Mouse (Mus musculus) heart, embryonic 11.5 days (tissue): Measurements from ENCODE around the gene Muc1. TPM values are rescaled to one million over a fixed set of nuclear protein-coding genes. Genes with fewer than 3 reads are reported as not detected.
A peak's percentile ranks its signal among the peaks of the same experiment; 100 is the strongest.

Source experiments
- ATAC-seq: fragments of 200-750 bp; cut with Nextera tagmentation; replicated peaks from 2 replicates; pipeline ENCODE4 v1.8.0; 2017; ENCODE audit warnings: moderate library complexity; ENCODE audit not compliant: insufficient number of reproducible peaks, low FRiP score, low TSS enrichment
- H3K27ac ChIP-seq: fragments of 300-500 bp; sonication (generic); 2 replicates; pipeline ENCODE4 v1.5.1; 2014; ENCODE audit warnings: mild to moderate bottlenecking, low read depth, low read length
- H3K27me3 ChIP-seq: fragments of 300-500 bp; sonication (generic); 2 replicates; pipeline ENCODE4 v1.6.1; 2014; ENCODE audit warnings: mild to moderate bottlenecking, low read length, mixed read lengths; ENCODE audit not compliant: control insufficient read depth, insufficient read depth
- H3K36me3 ChIP-seq: fragments of 300-500 bp; sonication (generic); 2 replicates; pipeline ENCODE4 v1.6.1; 2014; ENCODE audit warnings: mild to moderate bottlenecking, low read length, moderate library complexity, mixed read lengths; ENCODE audit not compliant: control insufficient read depth, insufficient read depth
- H3K4me1 ChIP-seq: fragments of 300-500 bp; sonication (generic); 2 replicates; pipeline ENCODE4 v1.6.1; 2014; ENCODE audit warnings: low read length; ENCODE audit not compliant: control insufficient read depth, insufficient read depth
- H3K4me2 ChIP-seq: fragments of 300-500 bp; sonication (generic); 2 replicates; pipeline ENCODE4 v1.6.1; 2014; ENCODE audit warnings: mild to moderate bottlenecking, moderate library complexity
- H3K4me3 ChIP-seq: fragments of 300-500 bp; sonication (generic); 2 replicates; pipeline ENCODE4 v1.5.1; 2014; ENCODE audit warnings: low read depth, low read length
- H3K9ac ChIP-seq: fragments of 300-500 bp; sonication (generic); 2 replicates; pipeline ENCODE4 v1.6.1; 2014; ENCODE audit warnings: mild to moderate bottlenecking, low read depth, low read length, moderate library complexity
- H3K9me3 ChIP-seq: fragments of 300-500 bp; sonication (generic); replicated peaks from 2 replicates; pipeline ENCODE4 v1.6.1; 2016; ENCODE audit warnings: low read length; ENCODE audit not compliant: control insufficient read depth
- WGBS: fragments of 180-500 bp; shearing (Covaris S2); extraction: QIAGEN DNeasy Blood & Tissue Kit; methylation state at CpG from one replicate; pipeline ENCODE4 v1.1.7; 2014; ENCODE audit not compliant: insufficient replicate concordance; 5-methylcytosine and 5-hydroxymethylcytosine counted together
- microRNA counts: library from miRNA; unstranded; fragments of <30 nt; microRNA quantifications from one replicate; lab custom pipeline; 2015
- microRNA-seq: library from miRNA; unstranded; fragments of <30 nt; microRNA quantifications from one replicate; pipeline ENCODE4, GENCODE M21; 2016; ENCODE audit warnings: borderline number of aligned reads
- polyA plus RNA-seq: library from polyadenylated mRNA; unstranded; fragments of >200 nt; fragmentation: Nextera tagmentation; extraction: Ambion mirVana; gene quantifications from 2 replicates; pipeline ENCODE4 v1.2.1, GENCODE M21; 2014

The Muc1 gene
- polyA plus RNA-seq, 1 experiment from 2014 or later = 0.53 TPM

DNA sequence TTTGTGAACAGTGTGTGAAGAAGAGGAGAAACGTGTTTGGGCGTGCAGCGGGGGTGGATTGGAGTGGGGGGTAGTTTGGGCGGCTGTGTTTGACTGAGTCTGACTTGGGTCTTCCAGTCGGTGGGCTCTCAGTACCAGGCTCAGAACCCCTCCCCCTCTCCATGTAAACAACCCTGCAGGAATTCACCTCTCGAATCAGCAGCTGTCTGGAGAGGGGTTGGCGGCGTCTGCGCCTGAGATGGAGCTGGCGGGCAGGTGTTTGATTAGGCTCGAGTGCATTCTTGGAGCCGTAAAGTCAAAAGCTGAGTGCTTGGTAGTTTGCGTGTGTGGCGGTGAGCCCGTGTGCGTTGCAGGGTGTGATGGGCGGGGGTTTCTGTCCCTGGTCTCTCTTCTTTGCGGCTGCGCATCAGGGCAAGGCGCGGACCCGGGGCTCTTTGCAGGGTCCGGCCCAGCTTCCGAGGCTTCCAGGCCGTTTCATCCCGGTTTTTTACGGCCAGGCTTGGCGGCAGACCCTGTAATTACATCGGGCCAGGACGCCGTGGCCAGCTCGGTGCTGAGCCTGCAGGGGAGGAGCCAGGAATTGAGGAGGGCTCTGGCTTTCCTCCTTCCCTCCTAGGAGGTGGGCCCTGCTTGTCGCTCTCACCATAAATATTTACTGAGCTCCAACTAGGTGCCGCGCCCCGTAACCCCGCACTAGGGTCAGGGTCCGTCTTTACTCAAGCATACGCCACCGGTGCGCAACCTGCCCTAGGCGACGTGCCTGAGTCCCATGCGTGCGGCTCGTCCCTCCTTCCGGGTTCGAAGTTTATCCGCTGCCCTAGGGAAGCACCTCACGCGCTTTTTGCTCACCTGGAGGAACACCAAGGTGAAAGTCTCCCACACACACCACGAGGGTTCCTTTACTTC lies 52.0 kb downstream of the Muc1 start, which contains the start of gene Efna1:
Gene Efna1, minus strand, starts transcription at position 537 of the 906 bp plus-strand sequence.
- Histone ChIP-seq H3K4me2 (peak within 1 kb of the TSS; percentile 91), H3K4me1 (peaks cover 26% of the 10 kb centered on the region), H3K9me3 (no peaks in the 10 kb centered on the region), H3K4me3 (peak within 1 kb of the TSS; percentile 67), H3K27me3 (peaks cover 3% of the 10 kb centered on the region), H3K36me3 (peaks cover 2% of the 10 kb centered on the region; the same call in 1 of the 2 replicates), H3K9ac (peak within 1 kb of the TSS; percentile 77), H3K27ac (peak within 1 kb of the TSS; percentile 78; the same call in 1 of the 2 replicates)
- under 1% methylated on average over 52 of the region's 52 CpGs for WGBS
- no peak for ATAC-seq

- Histone ChIP-seq H3K9me3 (no peaks in the 10 kb centered on the region), H3K27ac (no peak overlapping the region), H3K27me3 (peaks cover 3% of the 10 kb centered on the region), H3K36me3 (no peaks in the 10 kb centered on the region), H3K4me2 (peak overlapping the region; percentile 91), H3K9ac (peak overlapping the region; percentile 69; the same call in 1 of the 2 replicates), H3K4me1 (peaks cover 20% of the 10 kb centered on the region), H3K4me3 (peak overlapping the region; percentile 67)
- no peak for ATAC-seq
- WGBS = 12% methylated on average over 20 of the region's 20 CpGs
Measured at GRCm38 (mm10) chr3:89281579-89282290, 52.9 kb downstream of the Muc1 start.

DNA sequence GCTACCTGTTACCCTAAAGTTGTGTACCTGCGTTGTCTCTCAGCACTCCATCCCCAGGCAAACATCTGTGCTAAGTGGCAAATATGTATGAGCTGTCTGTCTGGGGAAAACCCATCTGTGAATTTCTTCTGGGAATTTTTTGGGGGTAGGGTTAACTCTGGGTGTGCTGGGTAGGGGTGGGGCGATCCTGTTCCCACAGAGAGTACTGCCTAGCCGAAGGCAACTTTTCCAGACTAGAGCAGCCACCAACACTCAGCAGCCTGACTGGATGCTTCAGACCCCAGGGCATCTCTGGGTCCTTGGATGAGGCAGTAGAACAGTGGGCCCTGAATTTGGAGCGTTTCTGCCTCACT lies 53.4 kb downstream of the Muc1 start:
- Histone ChIP-seq H3K4me2 (no peak overlapping the region), H3K27me3 (peaks cover 3% of the 10 kb centered on the region), H3K9ac (no peak overlapping the region), H3K4me3 (no peak overlapping the region), H3K9me3 (no peaks in the 10 kb centered on the region), H3K4me1 (peaks cover 15% of the 10 kb centered on the region), H3K36me3 (no peaks in the 10 kb centered on the region), H3K27ac (no peak overlapping the region)
- 20% methylated on average over 4 of the region's 4 CpGs for WGBS
- no peak for ATAC-seq

MicroRNA genes within 50 kb of the gene (microRNA counts, 519-probe panel; counts per million panel counts)
- microRNA mmu-miR-92b (lab: Ali Mortazavi, UCI) = 32.2 counts per million

Small RNA genes within 50 kb of the gene (microRNA-seq; reads per million reads assigned to microRNA genes)
- 219 reads per million, percentile 71 among the genes with 10 or more reads in this experiment for gene Mir92b

Other genes with a start within 250 kb of the Muc1 start
- 7.9 TPM in 2 replicates for gene Rusc1, start 135.7 kb upstream of the Muc1 start, polyA plus RNA-seq
- gene Gm43738, start 128.0 kb upstream of the Muc1 start, polyA plus RNA-seq = not detected in 2 replicates
- gene Fdps, start 127.1 kb upstream of the Muc1 start, polyA plus RNA-seq = 165 and 178 TPM in 2 replicates
- gene Pklr, start 92.9 kb upstream of the Muc1 start, polyA plus RNA-seq = 5.9 and 8.7 TPM in 2 replicates
- 0.13 and 0.58 TPM in 2 replicates for gene Hcn3, start 68.9 kb upstream of the Muc1 start, polyA plus RNA-seq
- 18.7 and 20.1 TPM in 2 replicates for gene Clk2, start 64.3 kb upstream of the Muc1 start, polyA plus RNA-seq
- 82.8 and 88.3 TPM in 2 replicates for gene Scamp3, start 51.6 kb upstream of the Muc1 start, polyA plus RNA-seq
- 11.9 and 13.7 TPM in 2 replicates for gene Fam189b, start 45.9 kb upstream of the Muc1 start, polyA plus RNA-seq
- gene Gba, start 26.1 kb upstream of the Muc1 start, polyA plus RNA-seq = 33.3 and 39.9 TPM in 2 replicates
- 6.9 and 12.4 TPM in 2 replicates for gene Thbs3, start 13.9 kb upstream of the Muc1 start, polyA plus RNA-seq
- gene Mtx1, start 2.0 kb upstream of the Muc1 start, polyA plus RNA-seq = 144 and 145 TPM in 2 replicates
- gene Krtcap2, start 16.9 kb downstream of the Muc1 start, polyA plus RNA-seq = 248 and 274 TPM in 2 replicates
- gene Trim46, start 17.3 kb downstream of the Muc1 start, polyA plus RNA-seq = 0.56 and 1.1 TPM in 2 replicates
- 83.1 and 94.1 TPM in 2 replicates for gene Dpm3, start 30.3 kb downstream of the Muc1 start, polyA plus RNA-seq
- 37.5 and 40.9 TPM in 2 replicates for gene Slc50a1, start 41.5 kb downstream of the Muc1 start, polyA plus RNA-seq
- gene Efna1, start 52.1 kb downstream of the Muc1 start, polyA plus RNA-seq = 29.9 and 33.0 TPM in 2 replicates
- gene Efna3, start 93.9 kb downstream of the Muc1 start, polyA plus RNA-seq = 1.9 TPM in 2 replicates
- gene Efna4, start 109.0 kb downstream of the Muc1 start, polyA plus RNA-seq = 9.3 and 10.2 TPM in 2 replicates
- 23.3 and 25.9 TPM in 2 replicates for gene Adam15, start 120.9 kb downstream of the Muc1 start, polyA plus RNA-seq
- gene Dcst2, start 132.9 kb downstream of the Muc1 start, polyA plus RNA-seq = 0.07 TPM in 1 of 2 replicates, not detected in the other
- 0.17 and 0.21 TPM in 2 replicates for gene Dcst1, start 136.2 kb downstream of the Muc1 start, polyA plus RNA-seq
- 1.2 and 2.2 TPM in 2 replicates for gene Zbtb7b, start 165.7 kb downstream of the Muc1 start, polyA plus RNA-seq
- not detected in 2 replicates for gene Lenep, start 173.7 kb downstream of the Muc1 start, polyA plus RNA-seq
- 33.7 and 34.2 TPM in 2 replicates for gene Flad1, start 182.8 kb downstream of the Muc1 start, polyA plus RNA-seq
- gene Cks1b, start 189.3 kb downstream of the Muc1 start, polyA plus RNA-seq = 399 and 411 TPM in 2 replicates
- 42.3 and 51.5 TPM in 2 replicates for gene Shc1, start 189.4 kb downstream of the Muc1 start, polyA plus RNA-seq
- gene Pygo2, start 201.2 kb downstream of the Muc1 start, polyA plus RNA-seq = 31.1 and 33.7 TPM in 2 replicates
- gene Pbxip1, start 207.6 kb downstream of the Muc1 start, polyA plus RNA-seq = 28.6 and 35.9 TPM in 2 replicates
- gene Pmvk, start 225.5 kb downstream of the Muc1 start, polyA plus RNA-seq = 50.4 and 57.2 TPM in 2 replicates